Mouse (Mus musculus) lung, postnatal 0 days (tissue): ENCODE measurements at regions not wholly inside any gene's neighbourhood (a gene's known extent, or its start where the extent isn't known, plus 50 kb on each side); places are given as distances from the start of the nearest gene placed in this dataset.

Source experiments
- ATAC-seq: fragments of 200-750 bp; cut with Nextera tagmentation; 2 replicates; pipeline ENCODE4 v1.8.0; 2017; ENCODE audit warnings: moderate library complexity
- DNase-seq: peaks from one replicate; pipeline ENCODE4 v3.0.0-alpha.2; 2016; ENCODE audit warnings: low spot score
- H3K27ac ChIP-seq: fragments of 300-500 bp; sonication (generic); 2 replicates; pipeline ENCODE4 v1.5.1; 2014; ENCODE audit warnings: antibody characterized with exemption, mild to moderate bottlenecking, low read length, mixed read lengths
- H3K27me3 ChIP-seq: fragments of 300-500 bp; sonication (generic); replicated peaks from 2 replicates; pipeline ENCODE4 v1.6.1; 2014; ENCODE audit warnings: low read length, mixed read lengths; ENCODE audit not compliant: insufficient read depth
- H3K36me3 ChIP-seq: fragments of 300-500 bp; sonication (generic); 2 replicates; pipeline ENCODE4 v1.6.1; 2014; ENCODE audit warnings: low read length, mixed read lengths; ENCODE audit not compliant: insufficient read depth
- H3K4me1 ChIP-seq: fragments of 300-500 bp; sonication (generic); 2 replicates; pipeline ENCODE4 v1.6.1; 2014; ENCODE audit warnings: antibody characterized with exemption, low read depth, low read length, mixed read lengths; ENCODE audit not compliant: insufficient read depth
- H3K4me2 ChIP-seq: fragments of 300-500 bp; sonication (generic); replicated peaks from 2 replicates; pipeline ENCODE4 v1.6.1; 2014; ENCODE audit warnings: low read depth, mild to moderate bottlenecking, low read length, moderate library complexity, mixed read lengths
- H3K4me3 ChIP-seq: fragments of 300-500 bp; sonication (generic); 2 replicates; pipeline ENCODE4 v1.5.1; 2014; ENCODE audit warnings: low read depth, low read length
- H3K9ac ChIP-seq: fragments of 300-500 bp; sonication (generic); replicated peaks from 2 replicates; pipeline ENCODE4 v1.6.1; 2014; ENCODE audit warnings: low read depth, mild to moderate bottlenecking
- H3K9me3 ChIP-seq: fragments of 300-500 bp; sonication (generic); 2 replicates; pipeline ENCODE4 v1.6.1; 2016; ENCODE audit warnings: low read length, mixed read lengths
- CTCF ChIP-seq: IDR thresholded peaks from 2 replicates; pipeline ENCODE4 v1.5.1; 2016; ENCODE audit warnings: antibody characterized with exemption, mild to moderate bottlenecking
- EP300 ChIP-seq: IDR thresholded peaks from 2 replicates; pipeline ENCODE4 v1.6.1; 2016; ENCODE audit warnings: antibody characterized with exemption, mild to moderate bottlenecking, control low read depth
- WGBS: fragments of 180-500 bp; shearing (Covaris S2); extraction: QIAGEN DNeasy Blood & Tissue Kit; methylation state at CpG from one replicate; pipeline ENCODE4 v1.1.7; 2014; 5-methylcytosine and 5-hydroxymethylcytosine counted together

- ATAC-seq (no peak), DNase-seq (no peak)
- H3K4me1 ChIP-seq, result no peaks in the 10 kb centered on the region
- H3K4me2 ChIP-seq, result no peak overlapping the region
- TF ChIP-seq CTCF, result no peak
- TF ChIP-seq EP300, result no peak
- no peaks in the 10 kb centered on the region for H3K36me3 ChIP-seq
- no peak overlapping the region for H3K4me3 ChIP-seq
- H3K9me3 ChIP-seq, result no peaks in the 10 kb centered on the region
- WGBS, result 71% methylated on average over 5 of the region's 5 CpGs
- H3K27ac ChIP-seq, result no peak overlapping the region
- H3K27me3 ChIP-seq, result no peaks in the 10 kb centered on the region
- no peak overlapping the region for H3K9ac ChIP-seq
These were observed 101.7 kb upstream of the Fam19a1 start for GRCm38 (mm10) chr6:96011299-96011698.

GRCm38 (mm10) chr6:96028022-96028704, 84.8 kb upstream of the Fam19a1 start:
- no peak overlapping the region for H3K4me3 ChIP-seq
- H3K4me1 ChIP-seq, result no peaks in the 10 kb centered on the region; the same call in 1 of the 2 replicates
- H3K27me3 ChIP-seq, result no peaks in the 10 kb centered on the region
- ATAC-seq (peak; percentile 68), DNase-seq (peak; percentile 72)
- H3K9me3 ChIP-seq, result no peaks in the 10 kb centered on the region
- H3K36me3 ChIP-seq, result no peaks in the 10 kb centered on the region
- WGBS, result 38% methylated on average over 7 of the region's 7 CpGs
- no peak overlapping the region for H3K27ac ChIP-seq
- H3K4me2 ChIP-seq, result no peak overlapping the region
- no peak overlapping the region for H3K9ac ChIP-seq
- TF ChIP-seq CTCF (no peak), EP300 (peak; percentile 56; the same call in 1 of the 2 replicates)

- no peak overlapping the region; the same call in 1 of the 2 replicates for H3K4me3 ChIP-seq
- ATAC-seq (no peak), DNase-seq (no peak)
- H3K4me2 ChIP-seq, result no peak overlapping the region; the same call in 1 of the 2 replicates
- H3K27ac ChIP-seq, result no peak overlapping the region
- TF ChIP-seq CTCF (no peak), EP300 (no peak)
- H3K27me3 ChIP-seq, result no peaks in the 10 kb centered on the region
- no peaks in the 10 kb centered on the region for H3K36me3 ChIP-seq
- no peak overlapping the region for H3K9ac ChIP-seq
- 46% methylated on average over 4 of the region's 4 CpGs for WGBS
- no peaks in the 10 kb centered on the region for H3K9me3 ChIP-seq
- no peaks in the 10 kb centered on the region for H3K4me1 ChIP-seq
These were observed 69.2 kb upstream of the Fam19a1 start for GRCm38 (mm10) chr6:96043711-96044110.

GRCm38 (mm10) chr6:96053476-96053875, 59.5 kb upstream of the Fam19a1 start:
- Histone ChIP-seq H3K4me3 (no peak overlapping the region), H3K9ac (no peak overlapping the region), H3K36me3 (no peaks in the 10 kb centered on the region), H3K27me3 (no peaks in the 10 kb centered on the region), H3K4me2 (no peak overlapping the region), H3K27ac (no peak overlapping the region), H3K4me1 (peaks cover 3% of the 10 kb centered on the region; the same call in 1 of the 2 replicates), H3K9me3 (no peaks in the 10 kb centered on the region)
- ATAC-seq (no peak), DNase-seq (no peak)
- no peak for TF ChIP-seq EP300
- 95% methylated on average over 4 of the region's 4 CpGs for WGBS

GRCm38 (mm10) chr6:96057011-96057410, 55.9 kb upstream of the Fam19a1 start:
- Histone ChIP-seq H3K4me2 (no peak overlapping the region), H3K27me3 (no peaks in the 10 kb centered on the region), H3K36me3 (no peaks in the 10 kb centered on the region), H3K9ac (no peak overlapping the region), H3K9me3 (no peaks in the 10 kb centered on the region), H3K4me3 (no peak overlapping the region), H3K4me1 (peaks cover 3% of the 10 kb centered on the region; the same call in 1 of the 2 replicates), H3K27ac (no peak overlapping the region)
- ATAC-seq, result peak; percentile 57; the same call in 1 of the 2 replicates
- TF ChIP-seq EP300, result no peak
- no peak for TF ChIP-seq CTCF
- DNase-seq, result peak; percentile 66
- WGBS, result 44% methylated on average over 2 of the region's 2 CpGs

- WGBS, result 28% methylated on average over 5 of the region's 5 CpGs
- H3K36me3 ChIP-seq, result no peaks in the 10 kb centered on the region
- no peak overlapping the region for H3K4me3 ChIP-seq
- H3K27me3 ChIP-seq, result no peaks in the 10 kb centered on the region
- H3K9ac ChIP-seq, result no peak overlapping the region
- no peak overlapping the region for H3K4me2 ChIP-seq
- peaks cover 3% of the 10 kb centered on the region; the same call in 1 of the 2 replicates for H3K4me1 ChIP-seq
- no peak overlapping the region for H3K27ac ChIP-seq
- TF ChIP-seq EP300, result no peak
- no peak for TF ChIP-seq CTCF
- ATAC-seq (no peak), DNase-seq (peak; percentile 16)
- H3K9me3 ChIP-seq, result no peaks in the 10 kb centered on the region
These were observed 55.3 kb upstream of the Fam19a1 start for GRCm38 (mm10) chr6:96057575-96058159.
